Mouse (Mus musculus) intestine, postnatal 0 days (tissue): ENCODE results near the gene Chpf2. TPM values are rescaled to one million over a fixed set of nuclear protein-coding genes. Genes with fewer than 3 reads are reported as not detected.

Source experiments
- ATAC-seq: fragments of 200-750 bp; cut with Nextera tagmentation; 2 replicates; pipeline ENCODE4 v1.8.0; 2017; ENCODE audit warnings: mild to moderate bottlenecking, moderate TSS enrichment, moderate library complexity
- H3K27ac ChIP-seq: fragments of 300-500 bp; sonication (generic); 2 replicates; pipeline ENCODE4 v1.5.1; 2014; ENCODE audit warnings: mild to moderate bottlenecking, low read depth, low read length, moderate library complexity
- H3K27me3 ChIP-seq: fragments of 300-500 bp; sonication (generic); replicated peaks from 2 replicates; pipeline ENCODE4 v1.6.1; 2014; ENCODE audit warnings: low read length, mixed read lengths; ENCODE audit not compliant: control insufficient read depth, insufficient read depth
- H3K36me3 ChIP-seq: fragments of 300-500 bp; sonication (generic); 2 replicates; pipeline ENCODE4 v1.6.1; 2014; ENCODE audit warnings: mild to moderate bottlenecking, moderate library complexity; ENCODE audit not compliant: control insufficient read depth, insufficient read depth
- H3K4me1 ChIP-seq: fragments of 300-500 bp; sonication (generic); replicated peaks from 2 replicates; pipeline ENCODE4 v1.6.1; 2014; ENCODE audit warnings: antibody characterized with exemption, low read length, mixed read lengths; ENCODE audit not compliant: control insufficient read depth, insufficient read depth
- H3K4me2 ChIP-seq: fragments of 300-500 bp; sonication (generic); replicated peaks from 2 replicates; pipeline ENCODE4 v1.6.1; 2014; ENCODE audit warnings: low read depth, mild to moderate bottlenecking, moderate library complexity
- H3K4me3 ChIP-seq: fragments of 300-500 bp; sonication (generic); 2 replicates; pipeline ENCODE4 v1.5.1; 2014; ENCODE audit warnings: low read depth, low read length
- H3K9ac ChIP-seq: fragments of 300-500 bp; sonication (generic); 2 replicates; pipeline ENCODE4 v1.6.1; 2014; ENCODE audit warnings: mild to moderate bottlenecking, low read depth, low read length
- H3K9me3 ChIP-seq: fragments of 300-500 bp; sonication (generic); 2 replicates; pipeline ENCODE4 v1.6.1; 2016; ENCODE audit warnings: mixed run types; ENCODE audit not compliant: control insufficient read depth
- CTCF ChIP-seq: sonication (generic); IDR thresholded peaks from 2 replicates; pipeline ENCODE4 v1.5.1; 2016; ENCODE audit warnings: low read depth, mild to moderate bottlenecking, control low read depth, antibody characterized with exemption, moderate library complexity
- WGBS: fragments of 180-500 bp; shearing (Covaris S2); extraction: QIAGEN DNeasy Blood & Tissue Kit; methylation state at CpG from one replicate; pipeline ENCODE4 v1.1.7; 2014; 5-methylcytosine and 5-hydroxymethylcytosine counted together
- polyA plus RNA-seq: library from polyadenylated mRNA; unstranded; fragments of >200 nt; fragmentation: Nextera tagmentation; extraction: Ambion mirVana; gene quantifications from 2 replicates; pipeline ENCODE4 v1.2.1, GENCODE M21; 2015

Chpf2 gene
- 23.5 and 24.4 TPM in 2 replicates for polyA plus RNA-seq

DNA sequence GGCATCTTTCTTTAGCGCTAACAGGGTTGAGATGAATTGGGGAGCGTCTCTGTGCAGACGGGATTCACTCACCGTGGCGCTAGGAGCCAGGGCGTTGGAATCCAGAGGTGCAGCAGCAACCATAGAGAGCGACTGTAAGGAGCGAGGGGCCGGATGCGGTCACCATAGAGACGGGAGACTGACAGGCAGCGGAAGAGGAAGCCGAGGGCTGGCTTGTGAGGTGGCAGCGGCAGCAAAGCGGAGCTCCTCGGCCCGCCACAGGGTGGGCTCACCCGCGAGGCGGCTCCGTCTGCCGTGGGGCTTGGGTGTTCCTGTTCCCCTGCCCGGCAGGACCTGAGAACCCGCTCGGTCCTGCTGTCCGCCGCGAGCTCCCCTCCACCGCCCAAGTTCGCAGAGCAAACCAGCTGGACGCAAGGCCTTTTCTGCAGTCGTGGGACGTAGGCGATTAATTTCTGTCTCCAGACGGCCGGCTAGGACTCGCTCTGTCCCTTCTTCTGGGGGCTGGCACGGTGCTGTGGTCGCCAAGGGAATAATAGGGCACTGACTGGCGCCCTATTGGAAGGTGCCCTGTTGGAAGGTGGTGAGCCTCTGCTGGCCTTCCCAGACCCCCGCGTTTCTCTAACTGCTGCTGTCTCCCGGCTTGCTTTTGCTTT is at the start of gene Chpf2:
TSS of gene Chpf2 (plus strand) at position 195 of the 653 bp plus-strand sequence.
- Histone ChIP-seq H3K4me2 (peak within 1 kb of the TSS; percentile 81), H3K9me3 (no peaks in the 10 kb centered on the region), H3K27me3 (no peaks in the 10 kb centered on the region), H3K36me3 (peaks cover 21% of the 10 kb centered on the region; the same call in 1 of the 2 replicates), H3K4me3 (peak within 1 kb of the TSS; percentile 77), H3K9ac (peak within 1 kb of the TSS; percentile 66), H3K4me1 (peaks cover 4% of the 10 kb centered on the region; the same call in 1 of the 2 replicates), H3K27ac (peak within 1 kb of the TSS; percentile 54; the same call in 1 of the 2 replicates)
- no peak; the same call in 1 of the 2 replicates for TF ChIP-seq CTCF
- ATAC-seq, result peak; percentile 71
- under 1% methylated on average over 43 of the region's 43 CpGs for WGBS

DNA sequence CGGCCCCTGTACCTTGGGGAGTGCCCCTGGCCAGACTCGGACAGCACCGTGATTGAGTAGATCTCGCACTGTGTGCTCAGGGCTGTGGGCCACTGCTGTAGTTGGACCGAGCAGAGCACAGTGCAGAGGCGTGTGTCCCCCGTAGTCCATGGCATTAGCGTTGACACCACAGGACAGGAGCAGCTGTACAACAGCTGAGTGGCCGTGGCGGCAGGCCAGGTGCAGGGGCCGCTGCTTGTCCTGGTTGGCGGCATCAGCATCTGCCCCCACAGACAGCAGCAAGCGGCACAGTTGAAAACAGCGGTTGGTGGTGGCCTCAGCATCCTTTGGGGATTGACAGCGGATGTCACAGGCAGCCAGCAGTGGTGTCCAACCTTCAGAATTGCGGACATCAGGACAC is 48.9 kb upstream of the Chpf2 start:
- Histone ChIP-seq H3K27me3 (no peaks in the 10 kb centered on the region; the same call in 1 of the 2 replicates), H3K27ac (no peak overlapping the region), H3K36me3 (no peaks in the 10 kb centered on the region), H3K9ac (no peak overlapping the region), H3K4me1 (no peaks in the 10 kb centered on the region), H3K4me3 (no peak overlapping the region), H3K9me3 (no peaks in the 10 kb centered on the region), H3K4me2 (no peak overlapping the region)
- no peak for TF ChIP-seq CTCF
- ATAC-seq, result no peak
- 62% methylated on average over 16 of the region's 16 CpGs for WGBS

DNA sequence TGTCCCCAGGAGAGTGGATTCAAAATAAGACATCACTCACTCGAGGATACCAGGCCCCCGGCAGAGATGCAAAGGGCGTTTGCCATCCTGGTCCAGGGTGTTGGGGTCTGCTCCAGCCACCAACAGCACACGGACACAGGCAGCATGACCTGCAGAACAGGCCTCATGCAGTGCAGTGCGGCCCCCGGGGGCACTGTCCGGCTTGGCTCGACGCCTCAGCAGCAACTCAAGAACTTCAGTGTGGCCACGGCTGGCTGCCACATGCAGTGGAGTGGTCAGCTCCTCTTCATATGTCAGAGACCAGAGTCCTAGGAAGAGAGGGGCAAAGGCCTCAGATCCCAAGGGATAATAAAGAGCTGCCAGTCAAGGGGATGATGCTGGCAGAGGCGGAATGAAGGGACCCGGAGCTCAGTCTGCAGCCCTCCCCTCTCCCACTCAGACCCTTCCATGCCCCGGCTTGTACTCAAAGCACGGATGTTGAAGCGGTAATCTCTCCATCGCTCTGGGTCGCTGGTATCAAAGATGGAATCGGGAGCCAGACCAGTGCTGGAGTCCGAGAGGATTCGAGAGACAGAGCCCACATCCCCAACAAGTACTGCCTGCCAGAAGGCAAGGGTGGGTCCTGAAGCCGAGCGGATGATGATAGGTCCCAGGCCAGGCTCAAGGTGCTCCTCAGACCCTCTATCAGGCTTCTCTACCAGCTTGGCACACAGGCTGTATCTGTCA is 46.8 kb upstream of the Chpf2 start:
- Histone ChIP-seq H3K4me2 (no peak overlapping the region), H3K27me3 (no peaks in the 10 kb centered on the region; the same call in 1 of the 2 replicates), H3K9me3 (no peaks in the 10 kb centered on the region), H3K4me1 (no peaks in the 10 kb centered on the region), H3K4me3 (no peak overlapping the region), H3K9ac (no peak overlapping the region), H3K27ac (no peak overlapping the region), H3K36me3 (no peaks in the 10 kb centered on the region)
- WGBS, result 84% methylated on average over 22 of the region's 22 CpGs
- ATAC-seq, result no peak
- TF ChIP-seq CTCF, result no peak

DNA sequence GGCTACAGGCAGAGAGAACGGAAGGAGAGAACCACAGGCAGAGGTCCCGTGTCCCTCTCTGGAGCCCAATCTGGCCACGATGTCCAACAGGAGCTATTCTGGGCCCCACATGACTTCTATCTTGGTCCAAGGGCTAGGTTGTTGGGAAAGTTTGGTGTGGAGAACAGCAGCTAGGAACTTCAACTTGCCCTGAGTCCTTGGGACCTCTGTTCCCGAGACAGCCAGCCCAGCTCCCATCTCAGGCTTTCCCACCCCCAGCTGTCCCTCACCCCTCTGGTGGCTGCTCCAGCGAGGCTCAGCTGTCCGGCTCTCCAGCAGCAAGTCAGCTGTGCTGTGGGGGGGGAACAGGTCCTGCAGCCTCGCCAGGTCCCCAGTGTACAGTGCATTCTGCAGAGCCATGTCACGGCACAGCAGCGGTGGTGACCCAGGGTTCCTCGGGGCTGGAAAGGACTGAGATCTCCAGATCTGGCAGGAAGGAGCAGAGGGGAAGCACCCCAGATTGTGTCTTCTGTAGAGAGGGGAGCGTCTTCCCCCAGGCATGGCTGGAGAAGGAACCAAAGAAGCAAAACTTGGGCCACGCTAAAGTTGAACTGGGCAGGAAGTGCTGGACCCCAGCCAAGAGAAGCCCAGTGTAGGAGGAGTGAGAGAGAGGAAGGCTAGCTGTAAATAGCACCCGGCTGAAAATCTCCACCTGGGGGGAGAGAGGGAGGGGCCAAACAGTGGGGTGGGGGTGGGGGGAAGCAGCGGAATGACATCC is 46.0 kb upstream of the Chpf2 start, which contains the start of gene Asb10:
TSS of gene Asb10 (minus strand) at position 592 of the 757 bp plus-strand sequence.
- H3K27me3 ChIP-seq, result no peaks in the 10 kb centered on the region; the same call in 1 of the 2 replicates
- no peaks in the 10 kb centered on the region for H3K9me3 ChIP-seq
- peak within 1 kb of the TSS; percentile 48 for H3K4me2 ChIP-seq
- no peaks in the 10 kb centered on the region for H3K4me1 ChIP-seq
- no peak for ATAC-seq
- no peak within 1 kb of the TSS for H3K4me3 ChIP-seq
- H3K36me3 ChIP-seq, result no peaks in the 10 kb centered on the region
- WGBS, result 21% methylated on average over 14 of the region's 14 CpGs
- no peak within 1 kb of the TSS for H3K9ac ChIP-seq
- no peak for TF ChIP-seq CTCF
- no peak within 1 kb of the TSS for H3K27ac ChIP-seq

DNA sequence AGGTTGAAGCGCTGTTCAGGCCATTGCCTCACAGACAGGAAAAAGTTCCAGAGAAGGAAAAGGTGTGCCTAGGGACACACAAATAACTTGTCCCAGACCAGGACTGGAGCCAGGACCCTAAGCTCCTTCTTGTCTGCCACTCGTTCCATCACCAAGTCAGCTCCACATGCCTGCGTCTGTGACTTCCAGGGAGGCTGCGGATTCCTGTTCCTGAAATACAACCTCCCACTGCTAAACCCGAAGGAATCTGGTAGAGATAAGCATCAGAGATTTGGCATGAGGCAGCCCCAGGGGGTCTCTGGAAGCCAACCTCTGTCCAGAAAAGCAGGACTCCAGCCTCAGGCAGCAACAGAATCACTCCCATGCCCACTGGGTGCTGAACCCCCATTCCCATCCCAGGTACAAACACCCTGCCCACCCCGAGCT is 45.4 kb upstream of the Chpf2 start:
- Histone ChIP-seq H3K36me3 (no peaks in the 10 kb centered on the region), H3K9me3 (no peaks in the 10 kb centered on the region), H3K4me1 (no peaks in the 10 kb centered on the region), H3K27me3 (no peaks in the 10 kb centered on the region; the same call in 1 of the 2 replicates), H3K27ac (no peak overlapping the region), H3K9ac (no peak overlapping the region), H3K4me3 (no peak overlapping the region), H3K4me2 (peak overlapping the region; percentile 48)
- no peak for ATAC-seq
- TF ChIP-seq CTCF, result no peak
- WGBS, result 14% methylated on average over 6 of the region's 6 CpGs

DNA sequence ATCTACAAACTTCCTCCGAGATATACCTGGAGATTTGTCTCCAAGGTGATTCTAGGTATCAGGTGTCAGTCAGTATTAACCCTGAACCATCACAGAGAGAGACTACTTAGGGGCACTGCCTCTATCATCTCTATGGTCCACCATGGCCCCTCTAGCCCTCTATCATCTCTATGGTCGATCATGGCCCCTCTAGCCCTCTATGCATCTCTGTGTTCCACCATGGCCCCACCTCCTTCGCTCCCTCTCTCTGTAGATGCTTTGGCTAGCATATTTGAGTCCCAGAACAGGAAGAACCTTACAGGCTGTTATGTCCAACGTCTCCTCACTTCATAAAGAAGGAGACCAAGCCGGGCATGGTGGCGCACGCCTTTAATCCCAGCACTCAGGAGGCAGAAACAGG is 43.9 kb upstream of the Chpf2 start:
- no peak overlapping the region for H3K27ac ChIP-seq
- WGBS, result 80% methylated on average over 7 of the region's 7 CpGs
- H3K9me3 ChIP-seq, result no peaks in the 10 kb centered on the region
- no peak overlapping the region for H3K4me3 ChIP-seq
- H3K9ac ChIP-seq, result no peak overlapping the region
- TF ChIP-seq CTCF, result no peak
- no peaks in the 10 kb centered on the region for H3K4me1 ChIP-seq
- no peaks in the 10 kb centered on the region; the same call in 1 of the 2 replicates for H3K27me3 ChIP-seq
- H3K36me3 ChIP-seq, result no peaks in the 10 kb centered on the region
- H3K4me2 ChIP-seq, result no peak overlapping the region
- ATAC-seq, result no peak
